Mouse (Mus musculus) bone marrow macrophage, adult 2 months (primary cell): ENCODE measurements around the gene Fuk. TPM values are rescaled to one million over a fixed set of nuclear protein-coding genes. Genes with fewer than 3 reads are reported as not detected.
"Not testable (repeated sequence)": the region's sequence is repeated elsewhere in the genome, so short reads cannot be mapped to it uniquely, and the experiment has no call there.

Experiments used
- H3K27ac ChIP-seq: 2 replicates; pipeline ENCODE4 v1.5.1; 2012; ENCODE audit warnings: low read depth, low read length; ENCODE audit not compliant: insufficient read depth
- H3K4me1 ChIP-seq: 2 replicates; pipeline ENCODE4 v1.6.1; 2012; ENCODE audit warnings: low read length; ENCODE audit not compliant: control insufficient read depth, insufficient read depth
- H3K4me3 ChIP-seq: 2 replicates; pipeline ENCODE4 v1.5.1; 2012; ENCODE audit warnings: mild to moderate bottlenecking, low read length, moderate library complexity; ENCODE audit not compliant: insufficient read depth
- CTCF ChIP-seq: IDR thresholded peaks from 2 replicates; pipeline ENCODE4 v1.5.1; 2012; ENCODE audit warnings: low read depth, mild to moderate bottlenecking, low read length, moderate library complexity
- POLR2A ChIP-seq: IDR thresholded peaks from 2 replicates; pipeline ENCODE4 v1.6.1; 2012; ENCODE audit warnings: mild to moderate bottlenecking, low read depth, low read length, borderline replicate concordance
- polyA plus RNA-seq: library from polyadenylated mRNA; stranded (reverse); fragments of >200 nt; gene quantifications from 2 replicates; pipeline ENCODE4 v1.2.4, GENCODE M21; 2012; ENCODE audit not compliant: missing spikeins, insufficient read depth, insufficient read length

Gene Fuk
- polyA plus RNA-seq, 1 experiment = 6.2 TPM

GRCm38 (mm10) chr8:110932444-110932843, 30.2 kb upstream of the Fuk start:
- Histone ChIP-seq H3K4me1 (no peaks in the 10 kb centered on the region), H3K27ac (no peak overlapping the region), H3K4me3 (no peak overlapping the region)
- no peak for TF ChIP-seq POLR2A
- no peak for TF ChIP-seq CTCF

DNA sequence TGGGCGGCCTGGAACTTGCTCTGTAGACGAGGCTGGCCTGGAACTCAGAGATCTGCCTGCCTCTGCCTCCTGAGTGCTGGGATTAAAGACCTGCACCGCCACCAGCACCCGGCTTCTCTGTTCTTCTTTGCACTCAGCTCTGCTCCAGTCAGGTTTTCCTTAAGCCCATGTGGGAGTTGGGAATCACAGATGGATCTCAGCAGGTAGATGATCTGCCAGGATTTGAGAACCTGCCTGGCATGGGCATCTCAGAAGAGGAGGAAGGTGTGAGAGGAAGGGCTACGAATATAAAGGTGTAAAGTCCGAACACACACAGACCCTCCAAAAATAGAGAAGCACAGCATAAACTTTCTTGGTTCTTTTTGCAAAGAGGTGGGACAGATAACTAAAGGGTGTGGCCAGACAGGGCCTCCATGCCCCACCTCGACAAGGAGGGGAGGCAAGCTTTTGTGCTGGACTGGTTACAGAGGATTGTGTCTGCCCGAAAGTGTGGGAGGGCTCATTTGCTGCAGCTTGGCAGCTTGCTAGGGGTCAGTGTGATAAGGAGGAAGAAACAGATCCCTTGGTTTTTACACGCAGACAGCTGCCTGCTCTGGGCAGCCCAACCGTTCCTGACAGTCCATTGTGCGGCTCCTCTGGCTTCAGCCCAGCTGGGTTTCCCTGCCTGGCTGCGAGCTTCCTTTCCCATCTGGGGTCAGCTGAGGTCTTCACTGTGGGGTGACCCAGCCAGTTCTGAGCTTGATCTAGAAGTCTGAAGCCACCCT, 29.1 kb upstream of the Fuk start:
- Histone ChIP-seq H3K27ac (no peak overlapping the region), H3K4me3 (no peak overlapping the region), H3K4me1 (no peaks in the 10 kb centered on the region)
- TF ChIP-seq CTCF (no peak), POLR2A (no peak)

- H3K27ac ChIP-seq, H3K4me3 ChIP-seq, H3K4me1 ChIP-seq: not testable (repeated sequence)
These were observed 27.4 kb upstream of the Fuk start for GRCm38 (mm10) chr8:110929672-110930071.

DNA sequence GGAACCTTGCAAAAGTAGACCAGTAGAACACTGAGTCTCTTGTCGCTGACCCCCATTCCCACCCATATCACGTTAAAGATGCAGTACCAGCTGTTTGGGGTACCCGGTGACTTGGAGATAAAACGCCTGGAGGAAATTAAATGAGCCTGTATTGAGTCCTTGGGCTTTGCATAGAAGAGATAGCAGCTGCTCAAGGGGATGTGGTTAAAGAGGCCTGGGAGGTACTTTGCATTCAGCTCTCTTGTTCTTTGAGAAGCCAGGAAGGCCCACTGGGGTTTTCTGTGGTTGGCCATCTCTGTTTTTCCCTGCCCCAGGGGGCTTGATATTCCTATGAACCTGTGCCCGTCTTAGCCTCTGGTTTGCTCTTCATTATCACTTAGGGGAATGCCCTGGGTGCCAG, 26.8 kb upstream of the Fuk start:
- Histone ChIP-seq H3K4me3 (no peak overlapping the region), H3K4me1 (peaks cover 8% of the 10 kb centered on the region), H3K27ac (no peak overlapping the region)
- TF ChIP-seq CTCF (no peak), POLR2A (no peak)

DNA sequence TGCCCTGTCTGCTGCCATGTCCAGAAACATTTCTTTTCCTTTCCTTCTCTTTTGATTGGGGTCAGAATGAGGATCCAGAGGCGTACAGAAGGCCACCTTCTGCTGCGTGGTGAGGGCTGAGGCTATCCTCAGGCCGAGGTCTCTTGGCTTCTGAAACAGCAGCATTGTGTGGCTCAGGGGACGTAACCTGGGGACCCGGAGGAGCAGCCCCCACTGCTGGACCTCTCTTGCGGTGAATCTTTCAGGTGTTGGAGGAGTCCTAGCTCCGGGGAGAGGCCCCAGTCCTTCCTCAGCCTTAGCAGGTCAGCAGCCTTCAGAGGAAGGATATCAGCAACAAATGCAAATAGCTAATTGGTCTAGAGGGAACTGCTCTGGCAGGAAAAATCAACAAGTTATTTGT, 26.1 kb upstream of the Fuk start:
- H3K4me3 ChIP-seq = no peak overlapping the region
- H3K27ac ChIP-seq = no peak overlapping the region
- H3K4me1 ChIP-seq = peaks cover 12% of the 10 kb centered on the region

DNA sequence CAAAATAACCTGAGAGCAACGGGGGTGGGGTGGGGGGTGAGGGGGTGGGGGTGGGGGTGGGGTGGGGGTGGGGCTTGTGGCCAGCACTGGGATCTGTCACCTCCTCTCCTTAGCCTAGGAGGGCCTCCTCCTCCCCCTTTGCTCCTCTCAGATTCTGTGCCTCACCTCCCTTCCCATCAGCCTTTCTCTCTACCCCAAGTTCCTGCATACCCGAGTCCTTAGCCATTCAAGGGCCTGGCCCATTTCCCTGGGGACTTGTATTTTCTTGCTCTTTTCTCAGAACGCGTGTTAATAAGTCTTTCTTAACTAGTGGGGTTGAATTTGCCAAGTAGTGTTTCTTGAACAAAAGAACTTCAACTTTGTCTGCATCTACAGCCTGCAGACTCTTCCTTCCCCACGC, 24.4 kb upstream of the Fuk start:
- Histone ChIP-seq H3K4me3 (no peak overlapping the region), H3K4me1 (peaks cover 12% of the 10 kb centered on the region), H3K27ac (no peak overlapping the region)
- TF ChIP-seq CTCF (no peak), POLR2A (no peak)

More for the DNA sequence above, 26.1 kb upstream of the Fuk start:
- TF ChIP-seq CTCF (no peak), POLR2A (no peak)

DNA sequence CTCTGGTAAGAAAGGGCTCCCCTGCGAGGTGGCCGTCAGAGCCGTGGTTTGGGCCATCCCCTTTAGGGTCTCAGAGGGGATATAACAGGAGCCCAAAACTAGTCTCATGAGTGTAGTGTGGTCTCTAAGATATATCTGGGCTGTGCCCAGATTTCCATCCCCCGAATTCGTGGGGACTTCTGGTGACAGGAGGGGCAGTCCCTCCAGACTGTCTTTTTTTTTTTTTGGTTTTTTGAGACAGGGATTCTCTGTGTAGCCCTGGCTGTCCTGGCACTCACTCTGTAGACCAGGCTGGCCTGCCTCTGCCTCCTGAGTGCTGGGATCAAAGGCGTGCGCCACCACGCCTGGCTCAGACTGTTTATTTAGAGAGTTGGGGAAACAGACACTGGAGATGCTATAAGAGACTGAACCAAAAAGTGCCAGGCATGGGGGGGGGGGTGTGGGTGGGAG, 23.4 kb upstream of the Fuk start:
- TF ChIP-seq CTCF (no peak), POLR2A (no peak)
- H3K27ac ChIP-seq = no peak overlapping the region
- H3K4me1 ChIP-seq = peaks cover 14% of the 10 kb centered on the region
- H3K4me3 ChIP-seq = no peak overlapping the region

DNA sequence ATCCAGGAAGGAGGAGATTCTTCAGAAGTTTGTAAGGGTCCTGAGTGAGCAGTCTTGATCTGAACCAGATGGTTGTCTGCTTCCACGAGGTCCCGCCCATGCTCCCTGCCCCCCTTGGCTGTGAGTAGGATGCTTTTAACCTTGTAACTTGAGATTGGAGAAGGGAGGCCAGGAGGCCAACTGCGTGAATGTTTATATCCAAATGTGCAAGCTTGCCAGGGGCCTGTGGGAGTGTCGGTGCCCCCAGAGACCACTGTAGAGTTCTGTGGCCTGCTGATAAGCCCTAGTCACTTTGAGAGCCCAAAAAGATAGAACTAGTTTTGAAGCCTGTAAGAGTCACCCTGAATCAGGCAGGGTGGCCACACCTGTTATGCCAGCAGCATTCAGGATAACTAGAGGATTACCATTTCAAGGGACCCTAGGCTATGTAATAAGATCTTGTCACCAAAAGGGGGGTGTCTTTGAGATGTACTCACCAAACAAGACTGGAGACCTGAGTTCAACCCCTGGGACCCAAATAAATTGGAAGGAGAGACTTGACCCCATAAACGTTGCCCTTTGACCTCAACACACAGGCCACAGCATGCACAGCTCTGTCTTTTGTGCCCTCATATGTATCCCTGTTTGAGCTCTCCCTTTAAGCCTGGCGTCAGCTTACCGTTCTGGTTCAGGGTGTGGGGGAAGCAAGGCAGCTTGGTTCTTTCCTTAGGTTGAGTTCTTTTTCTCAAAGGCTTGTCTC, 19.4 kb upstream of the Fuk start:
- Histone ChIP-seq H3K4me3 (no peak overlapping the region), H3K4me1 (peaks cover 32% of the 10 kb centered on the region), H3K27ac (no peak overlapping the region)
- no peak for TF ChIP-seq POLR2A
- TF ChIP-seq CTCF = no peak

DNA sequence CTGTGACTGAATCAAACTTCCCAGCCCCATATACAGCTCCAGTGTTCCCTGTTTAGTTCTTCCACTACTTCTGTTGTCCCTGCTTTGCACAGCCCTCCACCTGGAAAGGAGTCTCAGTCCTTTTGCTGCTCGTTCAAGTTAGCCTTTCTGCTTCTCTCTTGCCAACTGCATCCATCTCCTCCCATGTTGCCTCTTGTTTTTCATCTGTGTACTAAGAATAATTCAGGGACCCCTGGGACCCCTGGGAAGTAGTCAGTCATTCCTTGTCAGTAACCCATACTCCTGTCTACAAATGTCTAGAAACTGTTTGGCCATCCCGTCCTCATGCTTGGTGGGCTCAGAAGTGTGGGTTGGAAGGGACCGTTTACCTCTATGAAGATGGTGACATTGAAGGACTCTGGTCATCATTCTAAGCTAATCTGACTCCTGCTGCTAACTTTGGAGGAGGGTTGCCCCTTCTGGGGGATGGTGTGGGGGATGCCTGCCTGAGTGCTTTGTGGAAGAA, 18.5 kb upstream of the Fuk start:
- TF ChIP-seq CTCF = no peak
- TF ChIP-seq POLR2A = no peak
- Histone ChIP-seq H3K4me1 (peaks cover 32% of the 10 kb centered on the region), H3K27ac (no peak overlapping the region), H3K4me3 (peak overlapping the region; percentile 68; the same call in 1 of the 2 replicates)
